Mouse (Mus musculus) left cerebral cortex, adult 18-20 months (tissue): Measurements from ENCODE around the gene Trim29. TPM values are rescaled to one million over a fixed set of nuclear protein-coding genes. Genes with fewer than 3 reads are reported as not detected.

Experiments
- DNase-seq, 2 experiments: peaks; one replicate each; pipeline ENCODE4 v3.0.0; 2021 to 2022; ENCODE audit warnings: low spot score in 2 of 2, mixed read lengths in 1 of 2
- total RNA-seq, 2 experiments: library from RNA; stranded (reverse); gene quantifications; 2 replicates each; pipeline ENCODE4 v1.2.3; 2021

The Trim29 gene
- total RNA-seq, 2 experiments from 2014 or later, result 0.30 TPM; not detected in 1

GRCm38 (mm10) chr9:43312190-43312589, 1.5 kb downstream of the Trim29 start:
- DNase-seq, result peak; percentile 19 to 31

DNA sequence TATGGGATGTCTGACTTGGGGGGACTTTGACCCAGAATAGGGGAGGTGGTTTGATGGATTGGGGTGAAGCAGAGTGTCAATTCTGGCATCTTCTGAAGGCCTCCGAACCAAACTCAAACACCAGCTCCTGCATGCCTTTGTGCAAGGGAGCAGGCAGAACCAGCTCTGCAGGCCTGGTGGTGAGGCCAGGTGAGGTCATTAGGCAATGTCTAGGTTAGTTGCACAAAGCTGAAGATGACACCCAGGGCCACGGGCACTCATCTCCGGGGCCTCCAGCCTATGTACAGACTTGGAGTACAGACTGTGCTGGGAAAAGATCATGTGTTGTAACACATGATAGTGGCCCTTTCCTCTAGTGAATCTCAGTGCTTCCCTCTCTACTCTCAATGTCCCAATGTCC, 3.2 kb downstream of the Trim29 start:
- DNase-seq, result no peak

DNA sequence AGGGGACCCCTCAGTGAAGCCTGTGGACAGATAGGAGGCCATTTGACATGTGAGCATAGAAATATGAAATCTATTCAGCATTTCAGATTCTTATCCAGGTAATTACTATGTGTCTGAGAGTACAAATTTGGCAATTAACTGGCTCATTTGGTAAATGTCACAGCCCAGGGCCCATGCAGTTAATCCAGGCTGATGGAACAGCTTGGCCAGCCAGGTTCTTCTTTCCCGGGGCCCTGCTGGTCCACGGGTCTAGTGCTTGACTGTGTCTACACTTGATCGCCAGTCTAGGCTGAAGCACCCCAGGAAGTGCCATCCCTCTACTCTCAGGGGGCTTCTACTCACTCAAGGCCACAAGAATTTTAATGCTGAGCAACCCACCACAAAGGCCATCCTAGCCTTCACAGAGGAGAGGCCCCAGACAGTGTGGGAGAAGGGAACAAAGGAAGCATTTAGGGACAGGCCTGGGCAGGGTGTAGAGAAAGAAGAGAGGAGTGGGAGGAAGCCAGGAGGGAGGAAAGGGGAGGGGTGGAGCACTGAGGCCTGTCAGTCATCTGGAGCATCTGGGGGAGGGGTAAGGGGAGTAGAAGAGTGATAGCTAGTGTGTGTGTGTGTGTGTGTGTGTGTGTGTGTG, 4.8 kb downstream of the Trim29 start:
- no peak for DNase-seq

GRCm38 (mm10) chr9:43316466-43316865, 5.8 kb downstream of the Trim29 start:
- DNase-seq, result no peak

DNA sequence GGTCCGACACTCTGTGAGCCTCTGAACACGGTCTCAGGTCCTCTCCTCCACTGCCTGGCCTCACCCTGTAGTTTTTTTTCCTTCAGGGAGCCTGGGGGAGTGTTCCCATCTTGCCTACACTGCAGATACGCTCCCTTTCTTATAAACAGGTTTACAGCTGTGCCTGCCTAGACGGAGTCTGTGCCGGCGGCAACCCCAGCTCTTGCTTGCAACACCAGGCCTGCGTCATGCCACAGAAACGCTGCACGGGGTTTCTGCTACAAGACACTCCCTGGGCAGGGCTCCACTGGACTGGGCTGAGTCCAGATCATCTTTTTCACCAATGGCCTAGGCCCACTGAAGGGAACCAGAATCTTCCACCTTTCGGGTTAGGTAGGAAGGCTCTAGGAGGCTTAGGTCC, 8.0 kb downstream of the Trim29 start:
- DNase-seq, result no peak

DNA sequence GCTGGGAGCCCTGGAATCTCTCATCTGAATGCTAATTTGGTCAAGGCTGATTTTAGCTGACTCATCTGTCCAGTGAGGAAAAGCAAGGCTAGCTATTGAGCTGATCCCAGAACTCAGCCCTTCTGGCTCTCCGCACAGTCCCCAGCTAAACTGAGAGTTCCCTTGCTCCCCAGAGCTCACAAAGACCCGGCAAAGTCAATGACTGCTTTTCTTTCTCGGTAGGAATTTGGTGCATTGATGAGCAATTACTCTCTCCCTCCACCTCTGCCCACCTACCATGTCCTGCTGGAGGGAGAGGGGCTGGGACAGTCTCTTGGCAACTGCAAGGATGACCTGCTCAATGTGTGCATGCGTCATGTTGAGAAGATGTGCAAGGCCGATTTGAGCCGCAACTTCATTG, 11.3 kb downstream of the Trim29 start:
- no peak for DNase-seq

- no peak for DNase-seq
Observed at GRCm38 (mm10) chr9:43322666-43323065, 12.0 kb downstream of the Trim29 start.

GRCm38 (mm10) chr9:43325486-43325885, 14.8 kb downstream of the Trim29 start:
- DNase-seq, result no peak

DNA sequence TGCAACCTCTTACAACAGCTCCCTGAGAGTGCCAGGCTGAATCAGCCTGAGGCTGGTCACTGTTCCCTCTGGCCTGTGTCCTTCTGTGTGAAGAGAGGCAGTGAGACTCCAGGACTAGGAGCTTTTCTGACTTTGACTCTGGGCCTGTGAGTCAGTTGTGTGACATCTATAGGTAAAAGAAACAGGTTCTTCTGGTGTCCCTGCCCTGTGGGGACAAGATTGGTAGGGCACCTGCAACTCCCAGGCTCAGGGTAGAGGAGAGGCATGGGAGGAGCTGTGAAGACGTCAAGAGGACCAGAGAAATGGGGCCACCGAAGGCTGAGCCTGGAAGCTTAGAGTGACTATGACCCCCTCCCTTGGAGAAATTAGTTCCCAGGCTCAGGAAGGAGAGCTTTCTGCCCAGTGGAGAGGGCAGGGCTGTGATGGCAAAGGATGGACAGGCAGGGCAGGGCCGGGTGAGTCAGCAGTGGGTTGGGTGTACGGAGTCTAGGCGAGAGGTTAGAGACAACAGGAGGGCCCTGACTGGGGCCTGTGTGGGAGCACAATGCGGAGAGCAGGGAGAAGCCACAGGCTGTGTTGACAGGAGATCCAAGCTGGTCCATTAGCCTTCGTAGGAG, 15.5 kb downstream of the Trim29 start:
- DNase-seq, result no peak

- DNase-seq, result no peak
Observed at GRCm38 (mm10) chr9:43327182-43328129, 16.8 kb downstream of the Trim29 start.

GRCm38 (mm10) chr9:43330426-43330825, 19.8 kb downstream of the Trim29 start:
- no peak for DNase-seq

DNA sequence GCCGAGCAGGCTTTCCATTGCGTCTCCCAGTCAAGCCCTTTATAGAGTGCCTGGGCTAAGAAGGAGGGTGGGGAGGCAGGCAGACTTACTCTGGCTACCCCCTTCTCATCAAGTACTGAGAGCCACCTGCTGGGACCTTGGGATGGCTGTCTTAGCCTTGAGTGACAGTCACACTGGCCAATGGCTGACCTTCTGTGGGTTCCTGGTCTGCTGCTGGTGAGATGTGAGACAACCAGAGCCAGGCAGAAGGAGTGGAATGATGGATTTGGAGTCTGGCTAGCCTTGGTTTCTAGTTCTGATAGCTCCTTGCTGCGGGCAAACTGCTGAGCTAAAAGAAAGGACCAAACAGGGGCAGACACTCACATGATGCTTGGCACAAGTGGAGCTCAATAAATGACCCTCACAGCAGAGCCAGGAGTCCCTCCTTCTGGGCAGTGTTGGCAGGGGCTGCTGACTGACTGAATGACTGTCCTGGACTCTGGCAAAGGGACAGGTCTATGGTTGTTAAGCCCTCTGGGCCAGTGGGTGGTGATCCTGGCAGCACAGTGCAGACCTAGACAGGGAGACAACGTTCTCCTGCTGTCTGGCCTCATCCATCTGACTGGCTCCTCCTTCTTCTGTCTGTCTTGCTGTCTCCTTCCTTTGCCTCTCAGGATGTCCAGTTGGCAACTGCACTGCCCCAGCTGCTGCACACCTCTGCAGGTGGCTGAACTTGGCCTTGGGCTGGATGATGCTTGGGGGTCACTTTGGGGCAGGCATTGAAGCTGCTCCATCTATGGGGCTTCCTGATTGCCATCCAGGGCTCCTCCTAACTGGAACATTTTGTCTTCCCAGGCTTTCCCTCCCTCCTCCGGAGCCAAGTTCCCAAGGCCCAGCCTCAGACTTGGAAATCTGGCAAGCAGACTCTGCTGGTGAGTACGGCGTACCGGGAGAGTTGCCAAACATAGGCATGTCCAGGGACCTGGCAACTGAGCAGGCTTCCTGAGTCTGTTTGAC, 21.1 kb downstream of the Trim29 start:
- peak; percentile 27 to 36 for DNase-seq

- DNase-seq, result no peak
Observed at GRCm38 (mm10) chr9:43334476-43334875, 23.8 kb downstream of the Trim29 start.

GRCm38 (mm10) chr9:43337636-43338035, 27.0 kb downstream of the Trim29 start:
- DNase-seq, result no peak

GRCm38 (mm10) chr9:43338067-43338466, 27.4 kb downstream of the Trim29 start:
- no peak for DNase-seq

GRCm38 (mm10) chr9:43339614-43340020, 29.0 kb downstream of the Trim29 start:
- DNase-seq, result peak; percentile 78 to 87

DNA sequence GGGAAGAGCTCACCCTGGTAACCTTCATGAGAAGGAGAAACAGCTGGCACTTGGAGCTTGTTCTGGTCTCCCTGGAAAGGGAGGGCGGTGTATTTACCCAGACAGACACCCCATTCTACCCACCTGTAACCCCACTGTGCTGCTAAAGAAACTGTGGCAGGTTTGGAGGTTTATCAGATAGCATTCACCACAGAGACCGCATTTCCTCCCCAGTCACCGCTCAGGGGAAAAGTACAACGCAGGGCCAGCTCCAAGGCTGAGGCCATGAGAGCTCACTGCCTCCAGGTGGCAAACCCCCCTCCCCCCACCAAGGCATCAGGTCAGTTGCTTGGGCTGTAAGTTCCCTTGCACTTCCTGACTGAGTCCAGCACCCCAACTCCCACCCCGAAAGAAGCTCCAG, 39.4 kb downstream of the Trim29 start:
- no peak for DNase-seq

DNA sequence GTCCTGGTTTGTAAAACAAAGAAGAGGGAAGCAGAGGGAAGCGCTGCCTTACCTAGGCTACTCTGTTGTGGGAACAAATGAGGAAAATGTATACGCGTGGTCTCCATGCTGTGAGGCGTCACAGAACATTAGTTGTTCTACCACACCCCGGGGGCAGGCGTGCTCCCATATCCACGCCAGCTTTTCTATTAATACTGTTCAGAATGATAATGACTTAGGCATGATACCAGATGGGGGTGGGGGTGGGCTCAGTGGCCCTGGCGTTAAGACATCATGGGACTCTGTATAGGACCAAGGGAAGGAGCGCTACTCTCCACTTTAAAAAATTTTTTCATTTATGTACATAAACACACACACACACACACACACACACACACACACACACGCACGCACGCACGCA, 40.4 kb downstream of the Trim29 start:
- DNase-seq, result no peak

DNA sequence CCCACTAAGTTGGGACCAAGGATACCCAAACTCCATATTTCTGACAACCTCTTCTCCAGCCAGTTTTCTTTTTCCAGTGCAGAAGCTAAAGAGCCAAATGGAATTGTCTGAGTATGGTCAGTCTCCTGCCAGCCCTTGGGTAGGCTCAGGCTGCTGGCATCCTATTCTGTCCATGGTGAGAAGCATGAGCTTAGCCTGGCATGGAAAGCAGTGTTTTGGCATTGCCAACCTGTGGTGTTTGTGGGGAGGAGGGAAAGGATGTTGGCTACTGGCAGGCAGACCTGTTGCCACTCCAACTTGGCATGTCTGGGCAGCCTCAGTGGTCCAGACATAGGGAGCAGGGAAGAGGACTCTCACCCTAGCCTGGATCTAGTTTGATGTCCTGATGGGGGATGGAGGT, 46.4 kb downstream of the Trim29 start:
- no peak for DNase-seq

- DNase-seq, result no peak
Observed at GRCm38 (mm10) chr9:43358591-43359323, 48.1 kb downstream of the Trim29 start.
